Mouse (Mus musculus) megakaryocyte-erythroid progenitor cell, adult 5-6 weeks (primary cell): ENCODE data around the gene Ttll5. TPM values are rescaled to one million over a fixed set of nuclear protein-coding genes. Genes with fewer than 3 reads are reported as not detected.

Source experiments
- ATAC-seq: replicated peaks from 2 replicates; pipeline ENCODE4 v1.8.0; 2016; ENCODE audit warnings: mild to moderate bottlenecking, inconsistent platforms; ENCODE audit not compliant: severe bottlenecking, poor library complexity, low FRiP score, low TSS enrichment
- total RNA-seq, 2 experiments: library from RNA; stranded (forward) in 1 of 2; stranded (reverse) in 1 of 2; fragments of 200-1000, 215-1000 nt in 1 of 2; fragments of >200 nt in 1 of 2; fragmentation: Nextera tagmentation in 1 of 2; gene quantifications; 2 replicates each; pipeline ENCODE4 v1.2.3; 2014 to 2017

Ttll5 gene
- total RNA-seq, 2 experiments from 2014 or later = 23.2 to 31.2 TPM

- no peak for ATAC-seq
Measured at GRCm38 (mm10) chr12:86077322-86077721, 252.9 kb downstream of the Ttll5 start.

- ATAC-seq = no peak
Measured at GRCm38 (mm10) chr12:86077736-86078135, 253.3 kb downstream of the Ttll5 start.

GRCm38 (mm10) chr12:86078176-86078552 is 253.7 kb downstream of the Ttll5 start:
- ATAC-seq = no peak

- peak; percentile 35 for ATAC-seq
Measured at GRCm38 (mm10) chr12:86078553-86079201, 254.2 kb downstream of the Ttll5 start, which contains the start of gene Tgfb3. Gene Tgfb3 (minus strand): TSS chr12:86079041.

GRCm38 (mm10) chr12:86079202-86079667 is 254.8 kb downstream of the Ttll5 start:
- ATAC-seq = peak; percentile 94

GRCm38 (mm10) chr12:86082481-86083012 is 258.1 kb downstream of the Ttll5 start, which contains the start of gene Ift43:
Gene Ift43 (plus strand): TSS chr12:86082541.
- ATAC-seq = no peak

GRCm38 (mm10) chr12:86085873-86086272 is 261.4 kb downstream of the Ttll5 start:
- ATAC-seq = no peak

- ATAC-seq = no peak
Measured at GRCm38 (mm10) chr12:86086550-86086949, 262.1 kb downstream of the Ttll5 start.

- ATAC-seq = no peak
Measured at GRCm38 (mm10) chr12:86088042-86088441, 263.6 kb downstream of the Ttll5 start.

- ATAC-seq = no peak
Measured at GRCm38 (mm10) chr12:86090764-86091163, 266.3 kb downstream of the Ttll5 start.

- no peak for ATAC-seq
Measured at GRCm38 (mm10) chr12:86091601-86092132, 267.2 kb downstream of the Ttll5 start.

GRCm38 (mm10) chr12:86094075-86094474 is 269.6 kb downstream of the Ttll5 start:
- ATAC-seq = no peak

- no peak for ATAC-seq
Measured at GRCm38 (mm10) chr12:86095806-86096205, 271.3 kb downstream of the Ttll5 start.

- no peak for ATAC-seq
Measured at GRCm38 (mm10) chr12:86097781-86098180, 273.3 kb downstream of the Ttll5 start.

GRCm38 (mm10) chr12:86100711-86101110 is 276.3 kb downstream of the Ttll5 start:
- ATAC-seq = no peak

GRCm38 (mm10) chr12:86102686-86103085 is 278.2 kb downstream of the Ttll5 start:
- no peak for ATAC-seq

GRCm38 (mm10) chr12:86103391-86103790 is 278.9 kb downstream of the Ttll5 start:
- ATAC-seq = no peak

GRCm38 (mm10) chr12:86103852-86104251 is 279.4 kb downstream of the Ttll5 start:
- ATAC-seq = no peak

- ATAC-seq = no peak
Measured at GRCm38 (mm10) chr12:86104297-86104696, 279.8 kb downstream of the Ttll5 start.

GRCm38 (mm10) chr12:86105546-86105945 is 281.1 kb downstream of the Ttll5 start:
- no peak for ATAC-seq

- no peak for ATAC-seq
Measured at GRCm38 (mm10) chr12:86106086-86106485, 281.6 kb downstream of the Ttll5 start.
